Mouse (Mus musculus) kidney, adult 2 months (tissue): ENCODE data around the gene Vmn1r71. TPM values are rescaled to one million over a fixed set of nuclear protein-coding genes. Genes with fewer than 3 reads are reported as not detected.
"Not testable (repeated sequence)": the region's sequence is repeated elsewhere in the genome, so short reads cannot be mapped to it uniquely, and the experiment has no call there.

ENCODE experiments used
- DNase-seq: peaks from one replicate; pipeline ENCODE4 v3.0.0; 2021
- H3K27ac ChIP-seq: fragments of 200-500 bp; 2 replicates; pipeline ENCODE4 v1.5.1; 2012; ENCODE audit warnings: low read depth, low read length, control low read depth, inconsistent platforms; ENCODE audit not compliant: insufficient read depth
- H3K27me3 ChIP-seq: fragments of 200-500 bp; replicated peaks from 2 replicates; pipeline ENCODE4 v1.6.1; 2012; ENCODE audit warnings: mild to moderate bottlenecking, moderate library complexity, low read length, inconsistent platforms; ENCODE audit not compliant: control insufficient read depth, insufficient read depth
- H3K36me3 ChIP-seq: fragments of 200-500 bp; 2 replicates; pipeline ENCODE4 v1.6.1; 2012; ENCODE audit warnings: mild to moderate bottlenecking, moderate library complexity, low read length, inconsistent platforms; ENCODE audit not compliant: control insufficient read depth, insufficient read depth
- H3K4me1 ChIP-seq: fragments of 200-500 bp; 2 replicates; pipeline ENCODE4 v1.6.1; 2011; ENCODE audit warnings: low read length; ENCODE audit not compliant: control insufficient read depth, insufficient read depth
- H3K4me3 ChIP-seq: fragments of 200-500 bp; 2 replicates; pipeline ENCODE4 v1.5.1; 2011; ENCODE audit warnings: mild to moderate bottlenecking, low read depth, low read length, control low read depth; ENCODE audit not compliant: insufficient read depth
- CTCF ChIP-seq: fragments of 200-500 bp; conservative IDR thresholded peaks from 2 replicates; pipeline ENCODE4 v1.5.1; 2011; ENCODE audit warnings: low read depth, mild to moderate bottlenecking, control low read depth, low read length, moderate library complexity, mixed read lengths; ENCODE audit not compliant: insufficient read depth, insufficient read length
- POLR2A ChIP-seq: fragments of 200-500 bp; IDR thresholded peaks from one replicate; pipeline ENCODE4 v1.6.1; 2011; ENCODE audit warnings: low read depth, low read length, control low read depth
- polyA plus RNA-seq: library from polyadenylated mRNA; depleted of rRNA; stranded (reverse); fragments of >200 nt; gene quantifications from 2 replicates; pipeline ENCODE4 v1.2.3, GENCODE M21; 2012; rRNA removed

Gene Vmn1r71
- not detected in 2 replicates for polyA plus RNA-seq

- no peak for DNase-seq
- H3K36me3 ChIP-seq: no peaks in the 10 kb centered on the region
- H3K4me3 ChIP-seq: no peak within 1 kb of the TSS
- H3K27me3 ChIP-seq: no peaks in the 10 kb centered on the region
- no peak within 1 kb of the TSS for H3K27ac ChIP-seq
- TF ChIP-seq CTCF (no peak), POLR2A (no peak)
- H3K4me1 ChIP-seq: no peaks in the 10 kb centered on the region
Observed at GRCm38 (mm10) chr7:10754264-10754663, at the start of gene Vmn1r71. TSS of gene Vmn1r71 (minus strand) at chr7:10754364.

- H3K36me3 ChIP-seq, H3K4me1 ChIP-seq, DNase-seq, H3K27ac ChIP-seq, H3K4me3 ChIP-seq, H3K27me3 ChIP-seq: not testable (repeated sequence)
Observed at GRCm38 (mm10) chr7:10757551-10757950, 3.4 kb upstream of the Vmn1r71 start.

Other genes with a start within 250 kb of the Vmn1r71 start
- gene Vmn1r68, start 195.9 kb downstream of the Vmn1r71 start, polyA plus RNA-seq: not detected in 2 replicates
- gene Vmn1r69, start 140.7 kb downstream of the Vmn1r71 start, polyA plus RNA-seq: not detected in 2 replicates
- gene Vmn1r70, start 122.8 kb downstream of the Vmn1r71 start, polyA plus RNA-seq: not detected in 2 replicates
- gene Nlrp4b, start 66.6 kb downstream of the Vmn1r71 start, polyA plus RNA-seq: not detected in 2 replicates
- not detected in 2 replicates for gene Zscan4b, start 150.7 kb upstream of the Vmn1r71 start, polyA plus RNA-seq